Mouse (Mus musculus) liver, embryonic 16.5 days (tissue): ENCODE measurements around the gene Fam104a. TPM values are rescaled to one million over a fixed set of nuclear protein-coding genes. Genes with fewer than 3 reads are reported as not detected.

ENCODE experiments used
- polyA plus RNA-seq: library from polyadenylated mRNA; unstranded; fragments of >200 nt; fragmentation: Nextera tagmentation; extraction: Ambion mirVana; gene quantifications from 2 replicates; pipeline ENCODE4 v1.2.1, GENCODE M21; 2015

Fam104a gene
- polyA plus RNA-seq, 1 experiment from 2014 or later = 39.2 TPM

Other genes starting within 250 kb of the Fam104a start
- 6.8 TPM in 2 replicates for gene Sstr2, start 64.8 kb downstream of the Fam104a start, polyA plus RNA-seq
- 10.7 and 11.0 TPM in 2 replicates for gene Cog1, start 35.0 kb downstream of the Fam104a start, polyA plus RNA-seq
- 13.4 and 14.1 TPM in 2 replicates for gene Slc39a11, start 34.1 kb downstream of the Fam104a start, polyA plus RNA-seq
- gene D11Wsu47e, start 257 bp upstream of the Fam104a start, polyA plus RNA-seq = 7.6 and 7.8 TPM in 2 replicates
- gene Cpsf4l, start 25.9 kb upstream of the Fam104a start, polyA plus RNA-seq = 0.18 TPM in 1 of 2 replicates, not detected in the other
- 16.7 and 18.4 TPM in 2 replicates for gene Cdc42ep4, start 67.7 kb upstream of the Fam104a start, polyA plus RNA-seq